Mouse (Mus musculus) intestine, embryonic 14.5 days (tissue): ENCODE measurements around the gene Sbk3. TPM values are rescaled to one million over a fixed set of nuclear protein-coding genes. Genes with fewer than 3 reads are reported as not detected.
A peak's percentile ranks its signal among the peaks of the same experiment; 100 is the strongest.
"Not testable (repeated sequence)": the region's sequence is repeated elsewhere in the genome, so short reads cannot be mapped to it uniquely, and the experiment has no call there.

Experiments
- ATAC-seq: fragments of 200-750 bp; cut with Nextera tagmentation; replicated peaks from 2 replicates; pipeline ENCODE4 v1.8.0; 2017; ENCODE audit warnings: low read depth, moderate number of reproducible peaks, moderate TSS enrichment, moderate library complexity; ENCODE audit not compliant: low FRiP score, low TSS enrichment
- DNase-seq: peaks from one replicate; pipeline ENCODE4 v3.0.0-alpha.2; 2018; ENCODE audit warnings: low spot score
- H3K27ac ChIP-seq: fragments of 300-500 bp; sonication (generic); 2 replicates; pipeline ENCODE4 v1.5.1; 2014; ENCODE audit warnings: low read depth, mild to moderate bottlenecking, control low read depth
- H3K27me3 ChIP-seq: fragments of 300-500 bp; sonication (generic); replicated peaks from 2 replicates; pipeline ENCODE4 v1.6.1; 2014; ENCODE audit warnings: low read length, control low read depth; ENCODE audit not compliant: control insufficient read depth, insufficient read depth
- H3K36me3 ChIP-seq: fragments of 300-500 bp; sonication (generic); 2 replicates; pipeline ENCODE4 v1.6.1; 2014; ENCODE audit warnings: low read length, control low read depth; ENCODE audit not compliant: control insufficient read depth, insufficient read depth
- H3K4me1 ChIP-seq: fragments of 300-500 bp; sonication (generic); replicated peaks from 2 replicates; pipeline ENCODE4 v1.6.1; 2014; ENCODE audit warnings: low read length, control low read depth, mixed read lengths; ENCODE audit not compliant: control insufficient read depth, insufficient read depth
- H3K4me2 ChIP-seq: fragments of 300-500 bp; sonication (generic); 2 replicates; pipeline ENCODE4 v1.6.1; 2014; ENCODE audit warnings: low read length
- H3K4me3 ChIP-seq: fragments of 300-500 bp; sonication (generic); 2 replicates; pipeline ENCODE4 v1.5.1; 2014; ENCODE audit warnings: low read depth, low read length, control low read depth, mixed read lengths
- H3K9ac ChIP-seq: fragments of 300-500 bp; sonication (generic); 2 replicates; pipeline ENCODE4 v1.6.1; 2014; ENCODE audit warnings: mild to moderate bottlenecking, low read length
- H3K9me3 ChIP-seq: fragments of 300-500 bp; sonication (generic); 2 replicates; pipeline ENCODE4 v1.6.1; 2016; ENCODE audit warnings: low read length, control low read depth; ENCODE audit not compliant: control insufficient read depth
- WGBS: fragments of 180-500 bp; shearing (Covaris S2); extraction: QIAGEN DNeasy Blood & Tissue Kit; methylation state at CpG from one replicate; pipeline ENCODE4 v1.1.7; 2014; 5-methylcytosine and 5-hydroxymethylcytosine counted together
- polyA plus RNA-seq: library from polyadenylated mRNA; unstranded; fragments of >200 nt; fragmentation: Nextera tagmentation; extraction: Ambion mirVana; gene quantifications from 2 replicates; pipeline ENCODE4 v1.2.1, GENCODE M21; 2014

Sbk3 gene
- polyA plus RNA-seq, 1 experiment from 2014 or later, result not detected

- peak; percentile 97 for DNase-seq
- H3K9me3 ChIP-seq, result peaks cover 2% of the 10 kb centered on the region; the same call in 1 of the 2 replicates
- peak within 1 kb of the TSS; percentile 63 for H3K4me2 ChIP-seq
- WGBS, result under 1% methylated on average over 52 of the region's 76 CpGs
- peak within 1 kb of the TSS; percentile 98 for H3K27ac ChIP-seq
- H3K4me3 ChIP-seq, result peak within 1 kb of the TSS; percentile 64
- peak within 1 kb of the TSS; percentile 80 for H3K9ac ChIP-seq
- peaks cover 30% of the 10 kb centered on the region for H3K36me3 ChIP-seq
- no peaks in the 10 kb centered on the region for H3K27me3 ChIP-seq
- ATAC-seq, result peak; percentile 75
- H3K4me1 ChIP-seq, result peaks cover 11% of the 10 kb centered on the region; the same call in 1 of the 2 replicates
Measured at GRCm38 (mm10) chr7:5015118-5016001, 44.4 kb upstream of the Sbk3 start, which contains the start of gene Gm44973. Gm44973 (plus strand) TSS chr7:5015496.

- Histone ChIP-seq H3K27ac (peak within 1 kb of the TSS; percentile 98), H3K4me1 (peaks cover 10% of the 10 kb centered on the region; the same call in 1 of the 2 replicates), H3K36me3 (peaks cover 38% of the 10 kb centered on the region), H3K9me3 (peaks cover 2% of the 10 kb centered on the region; the same call in 1 of the 2 replicates), H3K4me2 (peak within 1 kb of the TSS; percentile 63), H3K27me3 (no peaks in the 10 kb centered on the region), H3K4me3 (peak within 1 kb of the TSS; percentile 64), H3K9ac (peak within 1 kb of the TSS; percentile 80)
- under 1% methylated on average over 42 of the region's 42 CpGs for WGBS
- peak; percentile 85 for ATAC-seq
- DNase-seq, result peak; percentile 98
Measured at GRCm38 (mm10) chr7:5014251-5015117, 43.5 kb upstream of the Sbk3 start, which contains the start of the genes Zfp524 and Fiz1. Zfp524 (plus strand) TSS chr7:5014415. Fiz1 (minus strand) TSS chr7:5014697.

- 90% methylated on average over 27 of the region's 27 CpGs for WGBS
- Histone ChIP-seq H3K4me1 (peaks cover 6% of the 10 kb centered on the region; the same call in 1 of the 2 replicates), H3K27ac (no peak overlapping the region), H3K36me3 (peaks cover 51% of the 10 kb centered on the region), H3K4me2 (peak overlapping the region; percentile 50), H3K27me3 (no peaks in the 10 kb centered on the region), H3K9ac (no peak overlapping the region), H3K4me3 (peak overlapping the region; percentile 64; the same call in 1 of the 2 replicates), H3K9me3 (peaks cover 2% of the 10 kb centered on the region)
- ATAC-seq, result no peak
- DNase-seq, result no peak
Measured at GRCm38 (mm10) chr7:5012681-5013513, 41.9 kb upstream of the Sbk3 start.

GRCm38 (mm10) chr7:5008229-5008628, 37.3 kb upstream of the Sbk3 start:
- Histone ChIP-seq H3K27me3 (no peaks in the 10 kb centered on the region), H3K9me3 (no peaks in the 10 kb centered on the region; the same call in 1 of the 2 replicates), H3K27ac (no peak overlapping the region), H3K9ac (no peak overlapping the region), H3K4me3 (no peak overlapping the region), H3K4me2 (no peak overlapping the region), H3K36me3 (peaks cover 63% of the 10 kb centered on the region), H3K4me1 (no peaks in the 10 kb centered on the region)
- 94% methylated on average over 25 of the region's 26 CpGs for WGBS
- no peak for ATAC-seq
- DNase-seq, result no peak

GRCm38 (mm10) chr7:5002876-5003275, 31.9 kb upstream of the Sbk3 start:
- H3K9me3 ChIP-seq, H3K9ac ChIP-seq, H3K4me3 ChIP-seq, H3K4me2 ChIP-seq, ATAC-seq, H3K27ac ChIP-seq, DNase-seq, H3K27me3 ChIP-seq, H3K4me1 ChIP-seq: not testable (repeated sequence)
- peaks cover 13% of the 10 kb centered on the region for H3K36me3 ChIP-seq
- 75% methylated on average over 8 of the region's 8 CpGs for WGBS

GRCm38 (mm10) chr7:4999876-5000275, 28.9 kb upstream of the Sbk3 start:
- no peak overlapping the region for H3K4me2 ChIP-seq
- DNase-seq, result no peak
- peaks cover 7% of the 10 kb centered on the region for H3K4me1 ChIP-seq
- H3K36me3 ChIP-seq, result no peaks in the 10 kb centered on the region
- no peak for ATAC-seq
- H3K27me3 ChIP-seq, result no peaks in the 10 kb centered on the region
- no peak overlapping the region for H3K9ac ChIP-seq
- no peak overlapping the region for H3K27ac ChIP-seq
- WGBS, result 60% methylated on average over 2 of the region's 2 CpGs
- no peak overlapping the region for H3K4me3 ChIP-seq
- H3K9me3 ChIP-seq, result no peaks in the 10 kb centered on the region

- DNase-seq (no peak), ATAC-seq (no peak)
- Histone ChIP-seq H3K4me2 (peak overlapping the region; percentile 82), H3K27ac (no peak overlapping the region), H3K9me3 (peaks cover 11% of the 10 kb centered on the region; the same call in 1 of the 2 replicates), H3K9ac (no peak overlapping the region), H3K27me3 (no peaks in the 10 kb centered on the region; the same call in 1 of the 2 replicates), H3K4me3 (peak overlapping the region; percentile 55; the same call in 1 of the 2 replicates), H3K36me3 (peaks cover 20% of the 10 kb centered on the region), H3K4me1 (peaks cover 11% of the 10 kb centered on the region)
- 59% methylated on average over 6 of the region's 8 CpGs for WGBS
Measured at GRCm38 (mm10) chr7:4996934-4997333, 26.0 kb upstream of the Sbk3 start.
